Mouse (Mus musculus): ENCODE results near the gene Wnt3a. TPM values are rescaled to one million over a fixed set of nuclear protein-coding genes. Genes with fewer than 3 reads are reported as not detected.

Gene Wnt3a
- total RNA-seq, 2 experiments from 2014 or later = not detected

- no peak for DNase-seq (ENCODE audit: low spot score)
- intact Hi-C loops (cut with DNase I) = loop anchor here (5.0 kb wide), 1 partner anchor 39 kb away; the partner anchor contains the start of gene Iba57
These were observed 89.1 kb downstream of the Wnt3a start for GRCm38 (mm10) chr11:59201216-59202002.

Small RNA genes lying within 50 kb of the gene (microRNA-seq; reads per million reads assigned to microRNA genes)
- gene Gm24756 = not detected

Other genes with a start within 250 kb of the Wnt3a start
- gene Obscn, start 154.3 kb downstream of the Wnt3a start, total RNA-seq (2021) = 100 to 1,000 TPM; 626 to 647 TPM
- gene Iba57, start 127.0 kb downstream of the Wnt3a start, total RNA-seq (2021) = 10 to 100 TPM; 15.1 to 16.1 TPM
- gene Gjc2, start 107.5 kb downstream of the Wnt3a start, total RNA-seq (2021) = 1 to 10 TPM in 1 of 2 experiments, under 1 TPM in 1; 0.98 to 1.5 TPM
- 10 to 100 TPM; 85.4 to 92.6 TPM for gene Guk1, start 98.5 kb downstream of the Wnt3a start, total RNA-seq (2021)
- 100 to 1,000 TPM; 118 to 122 TPM for gene Mrpl55, start 88.3 kb downstream of the Wnt3a start, total RNA-seq (2021)
- 1 to 10 TPM; 8.3 to 8.7 TPM for gene 2310033P09Rik, start 82.4 kb downstream of the Wnt3a start, total RNA-seq (2021)
- 100 to 1,000 TPM; 252 to 265 TPM for gene Arf1, start 62.5 kb downstream of the Wnt3a start, total RNA-seq (2021)
- gene Wnt9a, start 16.2 kb upstream of the Wnt3a start, total RNA-seq (2021) = 1 to 10 TPM; 5.6 to 6.6 TPM
- not detected for gene Prss38, start 84.9 kb upstream of the Wnt3a start, total RNA-seq (2021)
- 10 to 100 TPM; 11.9 to 13.0 TPM for gene Jmjd4, start 159.3 kb upstream of the Wnt3a start, total RNA-seq (2021)
- gene Snap47, start 160.4 kb upstream of the Wnt3a start, total RNA-seq (2021) = 10 to 100 TPM; 35.4 to 37.0 TPM
- gene Zfp867, start 181.7 kb upstream of the Wnt3a start, total RNA-seq (2021) = 1 to 10 TPM; 4.8 to 5.0 TPM
- 10 to 100 TPM; 14.4 to 18.2 TPM for gene Zkscan17, start 236.0 kb upstream of the Wnt3a start, total RNA-seq (2021)